Mouse (Mus musculus): ENCODE data around the gene Uhrf1bp1l. TPM values are rescaled to one million over a fixed set of nuclear protein-coding genes. Genes with fewer than 3 reads are reported as not detected.

The Uhrf1bp1l gene
- total RNA-seq, 2 experiments from 2014 or later = 38.4 to 65.2 TPM

DNA sequence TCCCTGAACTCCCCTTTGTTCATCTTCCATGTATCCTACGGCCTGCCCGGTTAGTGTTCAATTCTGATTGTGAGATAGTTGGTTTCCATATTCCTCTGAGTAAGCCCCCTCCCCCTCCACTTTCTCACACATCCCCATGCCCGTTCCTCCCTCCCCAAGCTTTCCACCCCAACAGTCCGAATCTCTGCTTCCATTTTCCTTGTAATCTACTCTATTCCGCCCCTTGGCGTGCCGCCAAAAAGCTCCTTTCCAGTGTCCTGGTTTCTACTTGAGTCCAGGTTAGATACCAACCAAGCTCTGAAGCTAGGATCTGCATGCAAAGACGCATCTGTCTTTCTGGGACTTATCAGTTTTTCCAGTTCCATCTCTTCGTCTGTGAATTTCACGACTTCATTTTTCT is 88.4 kb downstream of the Uhrf1bp1l start:
- ATAC-seq (ENCODE audit: poor library complexity, severe bottlenecking) = no peak

DNA sequence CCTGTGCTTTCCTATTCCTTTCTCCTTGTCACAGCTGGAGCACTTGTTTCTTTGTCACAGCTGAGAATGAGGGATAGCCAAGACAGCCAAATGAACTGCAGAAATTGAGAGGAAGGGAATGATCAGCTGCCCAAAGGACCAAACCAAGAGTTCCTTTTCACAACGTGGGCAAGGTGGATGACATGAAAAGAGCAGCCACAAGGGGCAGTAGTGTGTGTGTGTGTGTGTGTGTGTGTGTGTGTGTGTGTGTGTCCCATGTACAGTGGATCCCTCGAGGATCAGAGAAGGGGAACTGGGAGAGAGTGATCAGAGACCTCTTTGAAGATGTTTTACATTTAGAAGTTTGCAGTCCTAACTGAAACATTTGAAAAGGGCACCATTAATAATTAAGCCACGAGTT is 92.7 kb downstream of the Uhrf1bp1l start:
- ATAC-seq (ENCODE audit: poor library complexity, severe bottlenecking) = no peak

DNA sequence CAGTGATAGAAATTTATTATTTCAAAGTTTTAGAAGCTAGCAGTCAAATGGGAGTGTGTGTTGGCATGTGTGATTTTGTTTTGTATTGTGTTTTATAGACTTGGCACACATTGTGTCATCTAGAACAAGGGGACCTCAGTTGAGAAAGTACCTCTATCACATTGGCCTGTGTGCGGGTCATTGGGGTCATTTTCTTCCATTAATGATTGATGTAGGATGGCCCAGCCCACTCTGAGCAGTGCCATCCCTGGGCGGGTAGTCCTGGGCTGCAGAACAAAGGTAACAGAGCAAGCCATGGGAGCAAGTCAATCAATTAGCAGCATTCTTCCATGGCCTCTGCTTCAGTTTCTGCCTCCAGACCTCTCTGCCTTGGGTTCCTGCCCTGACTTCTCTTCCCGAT is 94.0 kb downstream of the Uhrf1bp1l start:
- ATAC-seq (ENCODE audit: poor library complexity, severe bottlenecking) = no peak

DNA sequence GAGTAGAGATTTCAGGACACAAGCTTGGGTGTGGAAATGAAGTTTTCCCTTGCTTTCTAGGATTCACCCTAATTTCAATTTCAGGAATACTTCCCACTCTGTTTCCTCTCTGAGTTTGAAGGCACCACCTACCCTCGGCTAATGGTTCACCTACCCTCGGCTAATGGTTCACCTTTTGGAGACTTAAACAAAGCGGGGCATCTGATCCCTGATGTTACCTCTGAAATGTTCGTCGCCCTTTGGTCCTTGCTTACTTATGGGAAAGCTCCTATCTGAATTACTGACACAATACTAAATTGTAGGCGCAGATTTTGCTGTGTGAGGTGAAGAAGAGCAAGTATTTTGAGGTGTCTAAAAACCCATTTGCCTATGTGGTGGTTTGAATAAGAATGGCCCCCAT is 106.2 kb downstream of the Uhrf1bp1l start:
- ATAC-seq (ENCODE audit: poor library complexity, severe bottlenecking) = no peak

DNA sequence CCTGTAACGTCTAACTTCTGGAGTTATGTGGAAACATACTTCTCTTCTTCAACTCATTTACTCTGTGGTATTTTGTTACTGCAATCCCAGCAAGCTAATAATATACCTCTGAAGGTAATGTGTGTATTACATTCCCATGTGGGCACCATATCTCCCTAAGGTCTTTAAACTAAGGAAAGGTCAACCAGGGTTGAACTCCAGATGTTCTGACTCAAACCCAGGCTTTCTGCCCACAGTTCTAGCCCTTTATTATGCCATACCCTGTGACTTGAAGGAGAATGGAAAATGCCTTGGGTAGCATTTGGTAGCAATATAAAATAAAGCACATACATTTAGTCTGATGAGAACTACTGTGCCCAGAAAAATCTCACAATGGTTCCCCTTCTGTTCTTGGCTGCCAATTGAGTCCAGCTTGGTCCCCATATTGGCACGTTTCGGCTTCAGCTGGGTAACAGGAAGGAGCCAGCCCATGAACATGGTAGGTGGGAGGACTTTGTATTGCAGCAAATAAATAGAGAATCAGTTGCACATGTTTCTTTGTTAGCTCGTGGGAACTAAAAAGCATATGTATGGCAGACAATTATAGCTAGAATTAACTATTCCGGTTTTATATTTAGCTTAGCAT is 110.6 kb downstream of the Uhrf1bp1l start:
- no peak for ATAC-seq (ENCODE audit: poor library complexity, severe bottlenecking)

DNA sequence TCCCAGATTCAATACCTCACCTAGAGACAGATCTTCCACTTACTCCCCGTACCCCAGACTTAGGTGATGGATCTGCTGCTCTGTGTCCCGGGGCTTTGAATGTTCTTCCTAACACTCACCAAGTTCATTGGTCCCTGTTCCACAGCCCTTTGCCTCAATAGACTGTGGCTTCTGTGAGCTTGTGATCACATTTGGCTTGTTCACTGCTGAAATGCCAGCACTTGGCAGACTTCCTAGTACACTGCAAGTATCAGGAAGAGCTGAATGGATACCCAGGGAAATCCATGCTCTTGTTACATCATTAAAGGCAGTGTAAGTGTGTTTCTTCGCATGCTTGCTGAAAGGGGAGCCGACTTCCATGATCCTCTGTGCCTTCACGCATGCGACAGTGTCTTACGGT is 111.5 kb downstream of the Uhrf1bp1l start:
- no peak for ATAC-seq (ENCODE audit: poor library complexity, severe bottlenecking)

DNA sequence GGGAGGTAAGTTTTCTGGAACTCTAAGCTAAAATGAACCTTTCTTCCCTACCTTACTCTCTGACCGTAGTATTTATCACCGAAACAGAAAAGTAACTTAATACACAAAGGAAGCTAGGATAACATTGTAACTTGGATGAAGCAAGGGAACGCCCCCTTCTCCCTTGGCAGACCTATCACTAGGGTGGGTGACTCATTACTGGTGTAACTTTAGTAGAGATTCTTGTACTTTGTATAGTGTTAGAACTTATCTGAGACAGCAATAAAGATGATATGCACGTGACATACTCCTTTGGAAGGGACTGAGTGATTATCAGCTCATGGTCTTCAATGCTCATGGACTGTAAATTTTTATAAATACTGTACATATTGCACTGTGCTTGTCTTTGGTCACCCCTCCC is 123.4 kb downstream of the Uhrf1bp1l start:
- ATAC-seq (ENCODE audit: poor library complexity, severe bottlenecking) = no peak

DNA sequence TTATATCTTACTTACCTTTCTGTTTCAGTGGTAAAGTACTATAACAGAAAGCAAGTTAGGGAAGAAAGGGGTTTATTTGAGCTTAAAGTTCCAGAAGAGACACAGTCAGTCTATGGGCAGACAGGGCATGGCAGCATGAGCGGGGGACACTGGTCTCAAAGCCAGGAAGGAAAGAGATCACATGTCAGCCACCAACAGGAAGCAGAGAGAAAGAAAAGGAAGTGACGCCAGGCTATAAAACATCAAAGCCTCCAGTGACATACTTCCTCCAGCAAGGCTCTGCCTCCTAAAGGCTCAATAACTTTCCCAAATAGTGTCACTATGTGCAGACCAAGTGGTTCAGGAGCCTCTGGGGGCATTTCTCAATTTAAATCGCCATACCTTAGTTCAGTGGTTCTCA is 124.0 kb downstream of the Uhrf1bp1l start:
- 0 out of 2 replicates have a peak, but pooled peaks have one; percentile 35 for ATAC-seq (ENCODE audit: poor library complexity, severe bottlenecking)

Other genes with a start within 250 kb of the Uhrf1bp1l start
- not detected in 2 replicates for gene Nr1h4, start 211.4 kb upstream of the Uhrf1bp1l start, total RNA-seq (2015)
- gene Nr1h4, start 211.4 kb upstream of the Uhrf1bp1l start, total RNA-seq (2017) = not detected in 2 replicates
- 0.50 TPM in 1 of 2 replicates, not detected in the other for gene Slc17a8, start 123.7 kb upstream of the Uhrf1bp1l start, total RNA-seq (2015)
- not detected in 2 replicates for gene Slc17a8, start 123.7 kb upstream of the Uhrf1bp1l start, total RNA-seq (2017)
- 28.4 and 30.3 TPM in 2 replicates for gene Scyl2, start 58.7 kb upstream of the Uhrf1bp1l start, total RNA-seq (2015)
- 32.8 and 33.6 TPM in 2 replicates for gene Scyl2, start 58.7 kb upstream of the Uhrf1bp1l start, total RNA-seq (2017)
- gene Actr6, start 12.7 kb upstream of the Uhrf1bp1l start, total RNA-seq (2015) = 20.1 and 27.0 TPM in 2 replicates
- 12.1 and 14.8 TPM in 2 replicates for gene Actr6, start 12.7 kb upstream of the Uhrf1bp1l start, total RNA-seq (2017)
- not detected in 2 replicates for gene Anks1b, start 128.5 kb downstream of the Uhrf1bp1l start, total RNA-seq (2015)
- not detected in 2 replicates for gene Anks1b, start 128.5 kb downstream of the Uhrf1bp1l start, total RNA-seq (2017)

Measured in megakaryocyte, adult 5-6 weeks (primary cell).